Mouse (Mus musculus) embryo, embryonic 11.5 days (tissue): ENCODE results near the gene Sirt6.
A peak's percentile ranks its signal among the peaks of the same experiment; 100 is the strongest.
"Not testable (repeated sequence)": the region's sequence is repeated elsewhere in the genome, so short reads cannot be mapped to it uniquely, and the experiment has no call there.

ENCODE experiments used
- DNase-seq: peaks from one replicate; pipeline ENCODE4 v3.0.0-alpha.2; 2012; ENCODE audit warnings: low read depth, low spot score

Gene Sirt6

GRCm38 (mm10) chr10:81626994-81627835 is at the start of gene Sirt6:
Gene Sirt6 (minus strand): TSS chr10:81627797.
- DNase-seq, result peak; percentile 88

- no peak for DNase-seq
These were observed 28.6 kb upstream of the Sirt6 start for GRCm38 (mm10) chr10:81656174-81656573.

GRCm38 (mm10) chr10:81655178-81655577 is 27.6 kb upstream of the Sirt6 start:
- no peak for DNase-seq

- DNase-seq, result peak; percentile 84
These were observed 21.5 kb upstream of the Sirt6 start, which contains the start of gene Gm10778 for GRCm38 (mm10) chr10:81648803-81649775. Gene Gm10778 (plus strand): TSS chr10:81649059.

GRCm38 (mm10) chr10:81646015-81646555 is 18.5 kb upstream of the Sirt6 start:
- DNase-seq, result no peak

- no peak for DNase-seq
These were observed 17.8 kb upstream of the Sirt6 start for GRCm38 (mm10) chr10:81645391-81645790.

- no peak for DNase-seq
These were observed 17.1 kb upstream of the Sirt6 start for GRCm38 (mm10) chr10:81644716-81645115.

GRCm38 (mm10) chr10:81644162-81644561 is 16.6 kb upstream of the Sirt6 start:
- DNase-seq, result no peak

GRCm38 (mm10) chr10:81643449-81644055 is 16.0 kb upstream of the Sirt6 start:
- DNase-seq, result peak; percentile 95

- DNase-seq, result no peak
These were observed 15.3 kb upstream of the Sirt6 start for GRCm38 (mm10) chr10:81642648-81643448.

GRCm38 (mm10) chr10:81641978-81642647 is 14.5 kb upstream of the Sirt6 start:
- DNase-seq, result no peak

GRCm38 (mm10) chr10:81641566-81641965 is 14.0 kb upstream of the Sirt6 start:
- no peak for DNase-seq

- DNase-seq, result not testable (repeated sequence)
These were observed 13.2 kb upstream of the Sirt6 start for GRCm38 (mm10) chr10:81640825-81641224.

- DNase-seq, result no peak
These were observed 10.5 kb upstream of the Sirt6 start for GRCm38 (mm10) chr10:81638101-81638500.

GRCm38 (mm10) chr10:81636338-81636737 is 8.7 kb upstream of the Sirt6 start:
- DNase-seq, result no peak

- peak; percentile 84 for DNase-seq
These were observed 5.9 kb upstream of the Sirt6 start for GRCm38 (mm10) chr10:81633253-81634099.

GRCm38 (mm10) chr10:81628390-81628789 is 793 bp upstream of the Sirt6 start, which contains the start of gene Ankrd24:
Gene Ankrd24 (plus strand): TSS chr10:81628540.
- DNase-seq, result no peak

GRCm38 (mm10) chr10:81627836-81628220 is 231 bp upstream of the Sirt6 start:
- no peak for DNase-seq
